Mouse (Mus musculus) liver, embryonic 14.5 days (tissue): Measurements from ENCODE around the gene Bcl11a. TPM values are rescaled to one million over a fixed set of nuclear protein-coding genes. Genes with fewer than 3 reads are reported as not detected.
"Not testable (repeated sequence)": the region's sequence is repeated elsewhere in the genome, so short reads cannot be mapped to it uniquely, and the experiment has no call there.

Experiments used
- ATAC-seq: fragments of 200-750 bp; cut with Nextera tagmentation; 2 replicates; pipeline ENCODE4 v1.8.0; 2017; ENCODE audit warnings: moderate number of reproducible peaks, mild to moderate bottlenecking, moderate library complexity; ENCODE audit not compliant: insufficient read depth
- DNase-seq, 3 experiments: peaks; one replicate each; pipeline ENCODE4 v3.0.0-alpha.2; 2012 to 2013; ENCODE audit warnings: low read depth in 3 of 3, low spot score in 3 of 3
- H3K27ac ChIP-seq: fragments of 300-500 bp; sonication (generic); 2 replicates; pipeline ENCODE4 v1.5.1; 2014; ENCODE audit warnings: moderate library complexity, mild to moderate bottlenecking, control low read depth, inconsistent platforms
- H3K27me3 ChIP-seq: fragments of 300-500 bp; sonication (generic); 2 replicates; pipeline ENCODE4 v1.6.1; 2014; ENCODE audit warnings: mild to moderate bottlenecking, low read length, moderate library complexity; ENCODE audit not compliant: control insufficient read depth, insufficient read depth
- H3K36me3 ChIP-seq: fragments of 300-500 bp; sonication (generic); replicated peaks from 2 replicates; pipeline ENCODE4 v1.6.1; 2014; ENCODE audit warnings: low read depth; ENCODE audit not compliant: control insufficient read depth, insufficient read depth
- H3K4me1 ChIP-seq, 2 experiments: fragments of 200-500 bp in 1 of 2; fragments of 300-500 bp in 1 of 2; sonication (generic) in 1 of 2; replicated peaks; 2 replicates each; pipeline ENCODE4 v1.6.1; 2012 to 2014; ENCODE audit warnings: antibody characterized with exemption in 1 of 2, inconsistent platforms in 1 of 2, low read length in 1 of 2; ENCODE audit not compliant: control insufficient read depth in 2 of 2, insufficient read depth in 2 of 2
- H3K4me2 ChIP-seq: fragments of 300-500 bp; sonication (generic); 2 replicates; pipeline ENCODE4 v1.6.1; 2014; ENCODE audit warnings: low read depth, mild to moderate bottlenecking, control low read depth, moderate library complexity
- H3K4me3 ChIP-seq, 2 experiments: fragments of 200-500 bp in 1 of 2; fragments of 300-500 bp in 1 of 2; sonication (generic) in 1 of 2; 2 replicates each; pipeline ENCODE4 v1.5.1; 2012 to 2014; ENCODE audit warnings: low read depth in 2 of 2, low read length in 2 of 2, mild to moderate bottlenecking in 2 of 2, control low read depth in 1 of 2, inconsistent platforms in 1 of 2, moderate library complexity in 1 of 2; ENCODE audit not compliant: insufficient read depth in 1 of 2
- H3K9ac ChIP-seq: fragments of 300-500 bp; sonication (generic); replicated peaks from 2 replicates; pipeline ENCODE4 v1.6.1; 2014; ENCODE audit warnings: mild to moderate bottlenecking, control low read depth, moderate library complexity
- H3K9me3 ChIP-seq: fragments of 300-500 bp; sonication (generic); 2 replicates; pipeline ENCODE4 v1.6.1; 2016; ENCODE audit warnings: low read length, mixed read lengths; ENCODE audit not compliant: control insufficient read depth
- CTCF ChIP-seq: IDR thresholded peaks from 2 replicates; pipeline ENCODE4 v1.5.1; 2016; ENCODE audit warnings: antibody characterized with exemption, low read depth, control low read depth
- EP300 ChIP-seq: IDR thresholded peaks from 2 replicates; pipeline ENCODE4 v1.6.1; 2016; ENCODE audit warnings: antibody characterized with exemption, low read depth
- WGBS: fragments of 180-500 bp; shearing (Covaris S2); extraction: QIAGEN DNeasy Blood & Tissue Kit; methylation state at CpG from one replicate; pipeline ENCODE4 v1.1.7; 2014; ENCODE audit not compliant: insufficient replicate concordance; 5-methylcytosine and 5-hydroxymethylcytosine counted together
- polyA plus RNA-seq, 2 experiments: library from polyadenylated mRNA; depleted of rRNA in 1 of 2; stranded (reverse) in 1 of 2; unstranded in 1 of 2; fragments of >200 nt; fragmentation: Nextera tagmentation in 1 of 2; extraction: Ambion mirVana in 1 of 2; gene quantifications; 2 replicates each; pipeline versions ENCODE4 v1.2.1 to v1.2.3; 2012 to 2014

Gene Bcl11a
- polyA plus RNA-seq, 2 experiments = 13.0 to 29.4 TPM

DNA sequence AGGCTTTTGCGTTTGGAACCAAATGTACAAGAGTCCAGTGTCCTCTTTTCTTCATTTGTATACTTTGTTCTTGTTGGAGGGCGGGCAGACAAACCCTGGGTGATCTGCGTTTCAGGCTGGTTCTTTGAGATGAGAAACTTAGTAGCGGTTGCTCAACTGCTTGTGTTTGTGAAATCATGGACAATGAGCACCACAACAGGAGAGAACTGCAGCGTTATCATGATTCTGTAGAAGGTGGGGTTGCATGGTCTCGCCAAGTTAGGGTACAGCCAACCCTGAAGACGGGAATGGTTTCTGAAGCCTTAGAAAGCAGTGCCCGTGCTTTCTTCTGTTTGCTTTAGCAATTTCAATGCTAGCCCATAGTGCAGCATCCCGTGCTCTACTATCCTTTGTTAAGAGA lies 43.3 kb downstream of the Bcl11a start:
- peaks cover 36 to 60% of the 10 kb centered on the region in 2 experiments for H3K4me1 ChIP-seq
- H3K4me3 ChIP-seq = no peak overlapping the region
- no peaks in the 10 kb centered on the region for H3K27me3 ChIP-seq
- TF ChIP-seq EP300 = no peak
- TF ChIP-seq CTCF = no peak
- ATAC-seq = no peak
- no peak for DNase-seq
- no peak overlapping the region for H3K9ac ChIP-seq
- H3K9me3 ChIP-seq = no peaks in the 10 kb centered on the region
- H3K36me3 ChIP-seq = peaks cover 16% of the 10 kb centered on the region
- H3K4me2 ChIP-seq = no peak overlapping the region
- no peak overlapping the region for H3K27ac ChIP-seq
- WGBS = 65% methylated on average over 9 of the region's 9 CpGs

DNA sequence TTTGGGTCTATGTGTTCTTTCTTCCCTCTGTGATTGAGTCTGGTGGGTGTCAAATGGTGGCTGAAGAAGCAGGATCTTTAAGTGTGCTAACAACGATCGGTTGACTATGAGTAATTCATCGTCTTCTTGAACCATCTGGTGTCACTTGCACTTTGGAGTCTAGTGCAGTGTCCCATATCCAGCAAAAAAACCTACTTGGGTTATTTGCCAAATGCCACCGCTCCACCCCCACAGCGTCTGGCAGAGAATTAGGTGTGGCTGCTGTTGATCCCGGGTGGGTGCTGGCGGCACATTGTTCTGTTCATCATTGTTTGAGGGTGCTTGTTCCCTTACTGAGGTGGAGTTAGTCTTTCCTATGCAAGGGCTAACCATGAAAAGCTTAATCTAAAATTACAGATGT lies 45.0 kb downstream of the Bcl11a start:
- Histone ChIP-seq H3K9ac (no peak overlapping the region), H3K27me3 (no peaks in the 10 kb centered on the region), H3K4me1 (peaks cover 51 to 75% of the 10 kb centered on the region in 2 experiments), H3K4me2 (no peak overlapping the region), H3K9me3 (no peaks in the 10 kb centered on the region), H3K27ac (no peak overlapping the region), H3K4me3 (no peak overlapping the region), H3K36me3 (peaks cover 8% of the 10 kb centered on the region; the same call in 1 of the 2 replicates)
- 59% methylated on average over 7 of the region's 7 CpGs for WGBS
- TF ChIP-seq EP300 = no peak
- no peak for TF ChIP-seq CTCF
- DNase-seq (no peak), ATAC-seq (no peak)

DNA sequence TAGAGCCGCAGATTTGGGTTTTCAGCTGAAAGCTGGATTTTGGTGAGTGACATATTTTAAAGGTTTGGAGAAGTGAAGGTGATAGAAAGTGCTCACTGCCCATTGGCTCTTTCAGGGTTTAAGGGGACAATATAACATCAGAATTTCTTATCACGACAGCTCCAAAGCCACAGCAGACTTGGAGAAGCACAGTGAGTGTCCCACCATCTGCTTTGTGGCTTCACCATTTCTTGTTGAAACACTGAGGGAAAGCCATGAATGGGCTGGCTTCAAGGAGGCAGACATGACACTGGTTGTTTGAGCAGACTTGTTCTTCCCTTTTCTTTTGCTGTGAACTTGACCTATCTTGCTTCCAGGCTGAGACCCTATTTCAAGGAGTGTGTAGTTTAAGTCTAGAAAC lies 46.1 kb downstream of the Bcl11a start:
- peaks cover 8% of the 10 kb centered on the region; the same call in 1 of the 2 replicates for H3K36me3 ChIP-seq
- H3K27me3 ChIP-seq = no peaks in the 10 kb centered on the region
- H3K9ac ChIP-seq = no peak overlapping the region
- H3K27ac ChIP-seq = peak overlapping the region; percentile 0
- H3K4me2 ChIP-seq = no peak overlapping the region
- 0 out of 2 replicates have a peak, but pooled peaks have one; percentile 7 for TF ChIP-seq EP300
- TF ChIP-seq CTCF = no peak
- 25% methylated on average over 2 of the region's 2 CpGs for WGBS
- no peak overlapping the region for H3K4me3 ChIP-seq
- DNase-seq = no peak
- ATAC-seq = no peak
- peaks cover 59 to 84% of the 10 kb centered on the region in 2 experiments for H3K4me1 ChIP-seq
- no peaks in the 10 kb centered on the region for H3K9me3 ChIP-seq

DNA sequence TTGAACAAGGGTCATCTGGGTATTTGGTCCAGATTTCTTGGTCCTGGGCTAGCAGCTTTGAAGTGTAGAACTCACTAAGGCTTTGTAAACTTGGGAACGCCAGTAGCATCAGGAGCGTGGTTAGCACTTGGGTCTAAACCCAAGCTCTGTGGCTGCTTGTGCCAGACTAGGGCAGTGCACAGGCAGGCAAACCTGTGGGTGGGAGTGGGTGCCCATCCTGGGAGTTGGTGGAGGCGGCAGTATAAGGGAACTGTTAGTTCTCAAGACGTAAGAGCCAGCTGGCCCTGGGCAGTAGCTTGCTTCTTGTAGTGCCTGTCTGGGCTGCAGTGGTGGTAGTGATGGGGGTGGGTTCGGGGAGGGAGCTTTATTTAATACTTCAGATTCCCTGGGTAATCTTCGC lies 47.2 kb downstream of the Bcl11a start:
- Histone ChIP-seq H3K27me3 (no peaks in the 10 kb centered on the region), H3K4me2 (no peak overlapping the region), H3K4me3 (no peak overlapping the region), H3K9me3 (no peaks in the 10 kb centered on the region), H3K36me3 (peaks cover 8% of the 10 kb centered on the region; the same call in 1 of the 2 replicates), H3K9ac (no peak overlapping the region; the same call in 1 of the 2 replicates), H3K4me1 (peaks cover 70 to 87% of the 10 kb centered on the region in 2 experiments), H3K27ac (peak overlapping the region; percentile 31; the same call in 1 of the 2 replicates)
- WGBS = 77% methylated on average over 6 of the region's 6 CpGs
- DNase-seq (no peak), ATAC-seq (no peak)
- no peak for TF ChIP-seq CTCF
- TF ChIP-seq EP300 = no peak

DNA sequence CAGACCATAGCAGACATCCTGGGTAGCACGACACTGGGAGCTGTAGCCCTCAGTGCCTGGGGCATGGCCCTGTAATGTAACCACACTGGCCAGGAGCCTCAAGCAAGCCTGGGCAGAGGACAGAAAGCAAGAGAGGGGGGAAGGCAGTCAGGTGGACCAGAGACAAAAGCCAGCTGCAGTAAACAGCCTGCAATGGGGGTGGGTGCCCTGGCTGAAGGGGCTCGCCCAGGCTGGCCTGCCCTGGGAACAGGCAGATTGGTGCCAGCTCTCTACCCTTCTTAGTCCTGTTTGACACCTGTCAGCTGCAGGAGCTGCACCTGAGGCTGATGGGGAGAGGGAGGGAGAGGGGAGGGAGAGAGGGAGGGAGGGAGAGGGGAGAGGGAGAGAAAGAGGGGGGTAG lies 50.1 kb downstream of the Bcl11a start:
- H3K27ac ChIP-seq = peak overlapping the region; percentile 91
- DNase-seq (no peak), ATAC-seq (no peak)
- H3K4me2 ChIP-seq = no peak overlapping the region
- H3K27me3 ChIP-seq = no peaks in the 10 kb centered on the region
- peaks cover 5% of the 10 kb centered on the region; the same call in 1 of the 2 replicates for H3K36me3 ChIP-seq
- no peak overlapping the region for H3K4me3 ChIP-seq
- H3K9me3 ChIP-seq = no peaks in the 10 kb centered on the region
- H3K4me1 ChIP-seq = peaks cover 88 to 94% of the 10 kb centered on the region in 2 experiments
- H3K9ac ChIP-seq = 0 out of 2 replicates have a peak overlapping the region, but pooled peaks have one; percentile 23
- WGBS = 38% methylated on average over 2 of the region's 2 CpGs
- TF ChIP-seq EP300 (no peak), CTCF (no peak)

DNA sequence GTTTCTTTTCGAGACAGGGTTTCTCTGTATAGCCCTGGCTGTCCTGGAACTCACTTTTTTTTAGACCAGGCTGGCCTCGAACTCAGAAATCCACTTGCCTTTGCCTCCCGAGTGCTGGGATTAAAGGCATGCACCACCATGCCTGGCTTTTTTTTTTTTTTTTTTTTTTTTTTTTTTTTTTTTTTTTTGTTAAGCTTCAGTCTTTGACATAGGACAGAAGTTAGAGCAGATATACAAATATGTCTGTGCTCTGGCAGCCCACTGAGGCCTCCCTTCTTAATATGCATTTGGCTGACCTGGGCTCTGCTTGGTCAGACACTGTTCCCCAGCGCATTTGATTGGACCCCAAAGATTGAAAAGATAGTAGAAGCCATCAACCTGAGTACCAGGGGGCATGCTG lies 51.0 kb downstream of the Bcl11a start:
- peak overlapping the region; percentile 43 for H3K4me2 ChIP-seq
- H3K4me1 ChIP-seq = peaks cover 83 to 94% of the 10 kb centered on the region in 2 experiments
- WGBS = 36% methylated on average over 4 of the region's 4 CpGs
- H3K4me3 ChIP-seq, H3K9me3 ChIP-seq, H3K36me3 ChIP-seq, DNase-seq, H3K27me3 ChIP-seq, ATAC-seq: not testable (repeated sequence)
- H3K9ac ChIP-seq = peak overlapping the region; percentile 53
- peak overlapping the region; percentile 91 for H3K27ac ChIP-seq
